8 mouse cellular contexts compared by ENCODE assay signal in the genomic region with DNA sequence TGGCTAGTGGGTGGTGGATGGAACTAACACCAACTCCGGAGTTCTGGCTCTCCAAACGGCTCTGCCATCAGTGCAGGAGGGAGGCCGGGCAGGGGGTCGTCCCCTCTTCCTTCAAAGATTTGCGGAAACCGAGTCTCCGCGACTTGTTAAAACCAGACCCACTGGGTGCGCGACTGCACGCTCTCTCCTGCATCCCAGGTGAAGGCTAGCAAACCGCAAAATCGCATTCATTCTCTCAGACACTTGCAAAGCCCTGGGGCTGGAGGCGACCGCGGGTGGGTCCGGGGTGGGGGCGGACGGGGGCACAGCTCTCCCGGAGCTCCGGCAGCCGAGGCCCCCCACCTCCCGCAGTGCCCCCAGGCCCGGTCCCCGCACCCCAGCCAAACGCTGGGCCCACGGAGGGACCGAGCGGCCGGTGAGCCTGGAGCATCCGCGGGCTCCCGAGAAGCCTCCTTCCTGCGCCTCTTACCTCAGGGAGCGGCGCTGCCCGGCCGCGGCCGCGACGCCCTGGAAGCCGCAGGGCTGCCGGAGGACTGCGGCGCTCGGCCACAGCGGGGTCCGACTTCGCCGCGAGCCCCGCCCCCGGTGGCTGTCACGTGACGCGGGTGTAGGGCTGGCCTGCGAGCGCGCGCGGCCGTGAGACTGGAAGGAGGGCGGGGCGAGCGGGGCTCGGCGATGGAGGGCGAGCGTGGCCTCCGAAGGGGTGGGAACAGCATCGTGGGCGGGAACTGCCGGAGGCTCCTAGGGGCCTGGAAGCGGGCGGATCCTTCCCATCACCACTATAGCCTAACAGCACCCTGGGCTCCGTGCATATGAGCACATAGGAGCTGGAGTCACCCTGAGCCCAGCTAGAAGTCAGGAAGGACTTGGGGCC. TPM values are rescaled to one million over a fixed set of nuclear protein-coding genes. Genes with fewer than 3 reads are reported as not detected.
A peak's percentile ranks its signal among the peaks of the same experiment; 100 is the strongest.
DNase-seq lines count a peak whose midpoint lies in the region; ATAC-seq lines count a peak whose summit lies in the region.

A gene (minus strand): TSS at position 584 of the 874 bp plus-strand sequence.

- intact Hi-C loops in left cerebral cortex, postnatal 10 days (cut with DNase I): no loop called here

- ATAC-seq in activated CD4-positive, CD25-positive, alpha-beta regulatory T cell, adult 4 months: peak; percentile 91
- peak; percentile 95 for ATAC-seq in common myeloid progenitor, adult 5-6 weeks (replicated peaks; ENCODE audit: low read depth, poor library complexity, severe bottlenecking)
- peak; percentile 95 for ATAC-seq in megakaryocyte-erythroid progenitor cell, adult 5-6 weeks (replicated peaks; ENCODE audit: low FRiP score, low TSS enrichment, poor library complexity, severe bottlenecking)

- peak; percentile 81 to 86 for DNase-seq in gastrocnemius, adult 8-10 months (ENCODE audit: low spot score in 2 of 2)
- peak; percentile 52 for DNase-seq in hindlimb bud, embryonic 11.5 days (ENCODE audit: extremely low spot score, low read depth, low spot score)
- peak; percentile 88 to 98 for DNase-seq in left cerebral cortex, postnatal 10 days (ENCODE audit: extremely low spot score in 1 of 2, low spot score in 2 of 2)
- DNase-seq in right cerebral cortex, postnatal 25 days: peak; percentile 93
- DNase-seq in urinary bladder, postnatal 4 days (ENCODE audit: low spot score in 2 of 2): peak; percentile 92 to 94

RNA-seq across cellular contexts. Expression of the gene that starts here (rescaled TPM):
- polyA plus RNA-seq in activated CD4-positive, CD25-positive, alpha-beta regulatory T cell, adult 4 months (2017; shearing (Covaris generic)): under 1 TPM; 0.62 to 0.93 TPM
- total RNA-seq in common myeloid progenitor, adult 5-6 weeks (2017): 4.2 and 6.9 TPM in 2 replicates
- 1 to 10 TPM; 1.4 to 2.6 (median 1.9) TPM for total RNA-seq in gastrocnemius, adult 8-10 months (2022)
- 10 to 100 TPM; 30.3 to 31.3 TPM for total RNA-seq in left cerebral cortex, postnatal 10 days (2021)
- total RNA-seq in megakaryocyte-erythroid progenitor cell, adult 5-6 weeks (2014; fragmentation: Nextera tagmentation): 16.8 and 21.0 TPM in 2 replicates
- 10.0 and 13.4 TPM in 2 replicates for total RNA-seq in megakaryocyte-erythroid progenitor cell, adult 5-6 weeks (2017)

Comparison
In these comparisons a context has a peak if more than half of its experiments do, and no peak if none do; other contexts are left out.
1. Peak in every context shown above with its lines: DNase-seq and ATAC-seq.
2. Peak in ATAC-seq in activated CD4-positive, CD25-positive, alpha-beta regulatory T cell, adult 4 months; RNA of the gene not detected or under 1 TPM.